Comparison of ENCODE assay signal across 8 mouse cellular contexts in genomic region chr5:41884563-41884962, GRCm38 (mm10). TPM values are rescaled to one million over a fixed set of nuclear protein-coding genes. Genes with fewer than 3 reads are reported as not detected.
A peak's percentile ranks its signal among the peaks of the same experiment; 100 is the strongest.
DNase-seq lines count a peak whose midpoint lies in the region; ATAC-seq and TF ChIP-seq lines count a peak whose summit lies in the region.

No protein-coding gene starts in this region.

- H3K27me3 ChIP-seq in midbrain, postnatal 0 days (ENCODE audit: insufficient read depth, low read length): no peaks in the 10 kb centered on the region

- 0 out of 2 replicates have a peak, but pooled peaks have one; percentile 32 for ATAC-seq in midbrain, postnatal 0 days (ENCODE audit: low FRiP score)

- peak; percentile 86 for TF ChIP-seq CTCF in midbrain, postnatal 0 days (IDR thresholded peaks at IDR 0.05)

- H3K4me2 ChIP-seq in midbrain, postnatal 0 days (ENCODE audit: low read depth, low read length, poor library complexity, severe bottlenecking): no peak overlapping the region

- no peaks in the 10 kb centered on the region for H3K36me3 ChIP-seq in midbrain, postnatal 0 days (ENCODE audit: insufficient read depth, low read length)

- WGBS in midbrain, postnatal 0 days: 25% methylated on average over 12 of the region's 12 CpGs

- peak; percentile 18 for DNase-seq in ovary, postnatal 10 days (ENCODE audit: low spot score)
- DNase-seq in ovary, adult 18-20 months (ENCODE audit: low spot score): no peak
- peak; percentile 81 for DNase-seq in adrenal gland, postnatal 10 days
- DNase-seq in embryo, embryonic 9.5 days (ENCODE audit: extremely low spot score): peak; percentile 68
- peak; percentile 21 for DNase-seq in kidney, adult 11 months
- peak; percentile 54 to 75 for DNase-seq in left cerebral cortex, postnatal 25 days (ENCODE audit: low spot score in 2 of 2)
- DNase-seq in midbrain, postnatal 0 days (ENCODE audit: low spot score): peak; percentile 85
- DNase-seq in thymus, postnatal 25 days: peak; percentile 36

- no peak overlapping the region for H3K27ac ChIP-seq in midbrain, postnatal 0 days (ENCODE audit: low read depth, low read length)

- H3K9ac ChIP-seq in midbrain, postnatal 0 days (replicated peaks; ENCODE audit: low read length, poor library complexity, severe bottlenecking): no peak overlapping the region

- intact Hi-C loops in left cerebral cortex, postnatal 25 days (cut with DNase I): loop anchor here (10.0 kb wide), 2 partner anchors 1470 to 1740 kb away; no protein-coding TSS in a partner anchor

- 0 out of 2 replicates have a peak, but pooled peaks cover 5% of the 10 kb centered on the region for H3K4me1 ChIP-seq in midbrain, postnatal 0 days (ENCODE audit: insufficient read depth, low read length)

- no peaks in the 10 kb centered on the region for H3K9me3 ChIP-seq in midbrain, postnatal 0 days (ENCODE audit: low read length)

- no peak overlapping the region for H3K4me3 ChIP-seq in midbrain, postnatal 0 days (ENCODE audit: low read depth, low read length)

RNA-seq across cellular contexts. Expression of gene Bod1l, which starts 40.4 kb away (rescaled TPM):
- 10 to 100 TPM; 23.3 to 28.1 TPM for total RNA-seq in adrenal gland, postnatal 10 days (2021)
- total RNA-seq in left cerebral cortex, postnatal 25 days (2021): 10 to 100 TPM; 37.5 to 40.0 TPM
- 16.6 and 20.0 TPM in 2 replicates for total RNA-seq in midbrain, postnatal 0 days (2014; rRNA removed)
- polyA plus RNA-seq in midbrain, postnatal 0 days (2015; fragmentation: Nextera tagmentation; extraction: Ambion mirVana): 24.2 and 30.6 TPM in 2 replicates
